Mouse (Mus musculus) cerebellum, postnatal 36 days (tissue): ENCODE measurements around the gene Timeless.
A peak's percentile ranks its signal among the peaks of the same experiment; 100 is the strongest.

Source experiments
- DNase-seq, 2 experiments: peaks; one replicate each; pipeline ENCODE4 v3.0.0; 2021 to 2022; ENCODE audit warnings: mixed read lengths in 2 of 2

The Timeless gene

GRCm38 (mm10) chr10:128298243-128298642 lies 66.4 kb downstream of the Timeless start:
- DNase-seq, result no peak

GRCm38 (mm10) chr10:128298702-128299171 lies 66.9 kb downstream of the Timeless start, which contains the start of gene Il23a:
Gene Il23a (minus strand): TSS chr10:128298752.
- no peak for DNase-seq

- peak in 1 of 2 experiments; percentile 20 for DNase-seq
Observed at GRCm38 (mm10) chr10:128302357-128302756, 70.5 kb downstream of the Timeless start.
